Mouse (Mus musculus) adrenal gland, adult 8-10 months (tissue): Measurements from ENCODE around the gene Lrp5. TPM values are rescaled to one million over a fixed set of nuclear protein-coding genes. Genes with fewer than 3 reads are reported as not detected.
"Not testable (repeated sequence)": the region's sequence is repeated elsewhere in the genome, so short reads cannot be mapped to it uniquely, and the experiment has no call there.

Source experiments
- DNase-seq: peaks from one replicate; pipeline ENCODE4 v3.0.0; 2022
- total RNA-seq, 4 experiments: library from RNA; stranded (reverse); gene quantifications; 2 replicates each; pipeline ENCODE4 v1.2.4; 2022

The Lrp5 gene
- total RNA-seq, 4 experiments from 2014 or later, result 99.3 to 161 (median 120) TPM

DNA sequence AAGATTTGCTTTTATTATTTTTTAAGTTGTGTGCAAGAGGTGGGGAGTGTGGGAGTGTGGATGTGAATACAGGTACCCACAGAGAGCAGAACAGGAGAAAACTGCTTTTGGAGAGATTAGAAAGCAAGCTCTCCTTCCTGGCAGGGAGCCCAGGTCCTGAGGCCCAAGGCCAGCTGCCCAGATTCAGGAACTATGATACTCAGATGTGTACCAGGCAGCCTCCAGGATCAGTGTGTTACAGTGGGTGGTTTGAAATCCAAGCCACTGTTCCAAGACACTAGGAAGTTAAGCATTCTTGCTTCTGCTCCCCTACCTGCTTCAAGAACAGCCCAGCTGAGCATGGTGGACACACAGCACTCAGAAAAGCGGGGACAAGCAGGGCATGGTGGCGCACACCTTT lies 75.5 kb downstream of the Lrp5 start:
- DNase-seq, result no peak

DNA sequence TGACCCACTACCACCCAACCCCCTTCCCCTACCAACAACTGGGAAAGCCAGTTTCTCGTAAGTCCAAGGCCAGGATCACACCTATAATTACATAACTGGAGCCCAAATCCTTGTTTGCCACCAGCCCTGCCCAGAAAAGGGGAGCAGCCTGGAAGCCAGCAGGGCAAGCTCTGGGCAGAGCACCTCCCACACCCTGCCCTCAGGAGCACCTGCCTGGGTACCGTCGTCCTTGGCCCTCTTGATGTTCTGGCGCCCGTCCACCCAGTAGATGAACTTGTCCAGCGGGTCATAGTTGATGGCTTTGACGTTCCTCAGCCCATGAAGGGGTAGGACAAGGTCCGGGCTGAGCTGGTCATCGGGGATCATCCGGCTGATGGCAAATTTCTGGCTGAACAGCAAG lies 76.5 kb downstream of the Lrp5 start:
- no peak for DNase-seq

DNA sequence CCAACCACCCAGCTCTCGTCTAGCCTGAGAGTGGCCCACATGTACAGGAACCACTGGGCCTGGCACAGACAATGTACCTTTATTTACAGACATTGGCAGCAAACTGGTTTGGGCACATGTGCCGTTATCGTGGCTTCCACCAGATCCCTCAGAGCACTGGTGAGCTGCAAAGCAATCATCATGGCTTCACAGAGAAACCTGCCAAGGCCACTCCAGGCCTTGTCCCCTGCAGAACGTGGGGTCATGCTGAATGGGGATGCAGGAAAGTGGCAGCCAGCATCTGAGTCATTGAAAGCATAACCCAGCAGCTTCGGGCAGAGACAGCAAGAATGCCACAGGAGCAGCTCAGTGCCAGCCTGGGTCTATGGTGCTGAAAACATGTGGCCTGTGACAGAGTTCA lies 92.0 kb downstream of the Lrp5 start:
- no peak for DNase-seq

DNA sequence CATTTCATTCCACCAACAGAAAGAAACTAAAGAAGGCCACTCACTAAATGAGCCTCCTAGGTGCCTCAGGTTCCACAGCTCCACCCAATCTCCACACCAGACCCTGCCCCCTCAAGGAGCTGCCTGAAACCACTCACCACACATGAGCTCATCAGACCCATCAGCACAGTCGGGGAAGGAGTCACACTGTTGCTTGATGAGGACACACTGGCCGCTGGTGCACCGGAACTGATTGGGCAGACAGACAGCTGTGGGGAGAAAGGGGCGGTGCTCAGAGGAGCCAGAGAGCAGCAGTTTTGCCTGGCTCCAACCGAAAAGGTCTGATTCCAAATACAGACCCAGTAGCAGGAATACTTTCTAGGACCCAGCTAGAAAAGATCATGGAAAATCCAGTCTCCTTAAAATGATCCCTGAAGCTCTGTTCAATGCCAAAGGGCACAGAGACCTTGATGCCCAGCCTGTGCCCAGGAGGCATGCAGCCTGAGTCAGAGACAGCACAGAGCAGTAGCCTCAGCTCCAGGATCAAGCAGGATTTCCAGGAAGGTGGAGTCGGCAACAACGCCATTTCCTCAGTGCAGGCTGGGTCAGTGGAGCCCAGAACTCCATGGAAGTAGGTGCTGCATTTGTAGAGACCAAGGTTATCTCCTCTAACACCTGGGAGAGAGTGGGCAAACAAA lies 92.8 kb downstream of the Lrp5 start:
- DNase-seq, result no peak

DNA sequence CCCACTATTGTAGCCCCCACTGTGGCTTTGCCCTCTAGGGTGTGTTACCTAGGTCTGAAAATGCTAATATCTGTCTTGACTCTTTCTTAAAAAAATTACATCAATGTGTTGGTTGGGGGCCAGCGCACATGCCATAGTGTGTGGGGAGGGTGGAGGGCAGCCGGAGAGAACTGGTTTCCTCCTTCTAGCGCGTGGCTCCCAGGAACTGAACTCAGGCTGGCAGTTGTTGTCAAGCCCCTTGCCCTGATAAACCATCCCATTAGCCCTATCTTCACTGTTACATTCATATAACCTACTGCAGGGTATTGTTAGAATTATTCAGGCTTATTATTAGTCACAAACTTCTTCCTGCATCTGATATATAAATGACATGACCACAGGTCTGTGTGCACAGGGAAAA lies 96.4 kb downstream of the Lrp5 start:
- DNase-seq, result no peak

DNA sequence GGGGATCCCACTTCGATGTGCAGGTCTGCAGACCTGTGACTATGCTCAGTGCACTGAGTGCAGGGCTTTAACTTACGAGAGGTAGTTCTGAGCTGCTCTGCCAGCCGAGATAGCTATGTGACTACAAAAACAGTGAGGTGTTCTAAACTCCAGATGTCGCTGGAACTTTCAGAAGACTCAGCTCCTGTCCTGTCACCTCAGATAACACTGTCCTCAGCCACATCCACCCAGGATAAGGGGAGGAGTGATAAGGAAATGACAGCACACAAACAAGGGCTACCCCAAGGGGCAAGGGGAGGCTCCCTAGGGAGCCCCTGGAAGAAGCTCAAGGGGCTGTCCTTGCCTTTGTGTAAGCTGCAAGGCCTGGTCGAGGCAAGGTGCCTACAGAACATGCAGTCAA lies 96.8 kb downstream of the Lrp5 start:
- no peak for DNase-seq

DNA sequence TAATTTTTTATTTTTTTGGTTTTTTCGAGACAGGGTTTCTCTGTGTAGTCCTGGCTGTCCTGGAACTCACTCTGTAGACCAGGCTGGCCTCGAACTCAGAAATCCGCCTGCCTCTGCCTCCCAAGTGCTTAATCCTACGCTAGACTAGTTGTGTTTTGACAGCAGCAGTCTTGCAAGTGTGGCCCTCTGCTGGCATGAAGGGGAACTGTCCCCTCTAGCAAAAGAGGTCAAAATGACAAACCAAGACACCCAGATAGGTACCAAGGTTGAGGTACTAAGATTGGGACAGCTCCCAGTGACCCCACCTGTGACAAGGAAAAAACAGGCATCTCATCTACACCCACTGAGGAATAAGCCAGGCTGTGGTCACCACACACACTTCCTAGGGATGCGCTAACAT lies 98.6 kb downstream of the Lrp5 start:
- DNase-seq, result not testable (repeated sequence)

DNA sequence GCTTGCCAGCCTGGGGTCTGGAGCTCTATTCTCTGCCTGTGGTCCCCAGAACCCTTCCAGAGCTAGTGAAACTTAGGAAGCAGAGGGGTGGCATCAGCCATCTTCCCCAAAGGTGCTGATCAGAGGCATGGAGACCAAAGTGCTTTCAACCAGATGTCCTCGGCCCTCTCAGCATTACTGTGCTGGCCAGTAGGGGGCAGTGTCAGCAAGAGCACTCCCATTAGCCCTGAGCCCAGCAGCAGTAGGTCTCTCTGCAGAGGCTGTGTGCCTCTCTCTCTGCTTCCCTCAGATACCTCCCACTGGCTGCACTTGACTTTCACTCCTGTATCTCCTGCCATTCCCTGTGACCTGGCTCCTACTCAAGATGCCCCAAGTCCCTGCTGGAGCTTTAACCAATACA lies 99.8 kb downstream of the Lrp5 start:
- DNase-seq, result no peak

DNA sequence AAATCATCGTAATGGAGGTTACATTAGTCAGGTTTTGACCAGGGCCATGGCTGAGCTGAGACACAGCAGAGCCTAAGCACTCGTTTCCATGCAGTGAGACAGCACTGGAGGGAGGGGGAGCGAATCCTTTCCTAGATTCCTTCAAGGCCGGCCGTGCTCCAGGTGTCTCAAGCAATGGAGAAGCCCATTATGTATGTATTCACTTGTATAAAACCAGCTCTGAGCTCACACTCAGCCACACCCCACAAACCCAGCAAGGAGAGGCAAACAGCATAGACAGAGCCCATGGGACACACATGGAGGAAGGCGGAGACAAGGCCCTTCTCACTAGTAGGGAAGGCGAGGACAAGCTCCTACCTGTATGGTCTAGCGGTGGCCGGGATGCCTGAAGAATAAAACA lies 100.3 kb downstream of the Lrp5 start:
- no peak for DNase-seq

DNA sequence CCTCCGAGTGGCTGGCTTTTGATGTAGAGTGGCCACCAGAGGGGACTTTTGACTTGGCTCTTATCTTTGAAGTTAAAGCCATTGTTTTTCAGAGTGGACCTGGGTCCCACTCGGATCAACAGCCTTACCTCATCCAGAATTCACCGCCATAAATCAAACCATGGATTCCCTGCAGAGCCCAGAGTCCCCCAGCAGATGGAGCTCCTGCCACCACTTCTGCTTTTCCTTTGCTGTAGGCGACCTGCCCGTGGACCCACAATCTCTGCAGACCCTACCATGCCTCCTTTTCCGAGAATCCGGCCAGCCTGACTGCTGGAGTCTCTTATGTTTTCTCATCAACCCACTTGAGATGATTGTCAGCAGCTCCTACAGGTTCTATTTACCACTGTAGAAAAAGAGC lies 105.0 kb downstream of the Lrp5 start:
- no peak for DNase-seq

DNA sequence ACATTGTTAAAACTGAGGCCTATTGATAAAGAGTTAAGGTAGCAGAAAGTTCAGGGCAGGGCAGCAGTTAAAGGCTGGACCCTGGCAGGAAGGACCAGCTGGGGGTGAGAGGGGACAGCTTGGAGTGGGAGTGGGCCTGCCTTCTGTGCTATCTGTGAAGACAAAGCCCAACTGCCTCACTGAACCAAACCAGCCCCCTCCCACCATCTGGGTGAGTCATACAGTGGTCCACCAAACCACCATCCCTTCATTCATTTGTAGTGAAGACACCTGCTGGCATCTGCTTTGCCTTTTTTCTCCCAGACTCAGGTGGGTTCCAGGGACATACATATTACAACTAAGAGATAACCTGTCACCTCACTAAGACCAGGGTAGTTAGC lies 108.5 kb downstream of the Lrp5 start:
- no peak for DNase-seq

DNA sequence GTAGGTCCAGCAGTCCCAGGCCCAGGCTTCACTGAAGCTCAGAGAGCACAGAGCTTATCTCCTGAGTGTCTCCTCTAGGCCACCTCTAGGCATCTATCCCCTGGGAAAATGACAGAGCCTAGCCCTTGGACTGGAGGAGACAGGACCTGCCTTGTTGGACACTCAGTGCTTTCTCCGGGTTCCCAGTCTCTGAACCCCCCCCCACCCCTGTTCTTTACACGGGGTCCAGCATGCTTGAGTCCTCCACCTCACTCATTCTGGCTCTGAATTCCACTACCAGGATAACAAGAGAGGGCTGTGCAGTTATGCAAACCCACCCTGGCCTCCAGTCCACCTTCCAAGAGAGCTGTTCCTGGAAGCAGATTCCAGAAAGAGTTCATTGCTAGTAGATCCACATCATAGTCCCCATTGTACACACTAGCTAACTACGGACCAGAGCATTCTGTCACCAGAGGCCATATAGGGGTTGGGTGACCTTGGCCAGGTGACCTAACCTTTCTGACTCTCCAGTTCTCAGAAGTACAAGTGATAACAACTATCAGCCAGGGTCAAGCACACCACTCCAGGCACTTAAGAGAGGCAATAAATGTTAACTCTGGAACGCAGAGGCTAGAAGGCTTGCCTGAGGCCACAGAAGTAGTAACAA lies 109.0 kb downstream of the Lrp5 start:
- DNase-seq, result no peak

DNA sequence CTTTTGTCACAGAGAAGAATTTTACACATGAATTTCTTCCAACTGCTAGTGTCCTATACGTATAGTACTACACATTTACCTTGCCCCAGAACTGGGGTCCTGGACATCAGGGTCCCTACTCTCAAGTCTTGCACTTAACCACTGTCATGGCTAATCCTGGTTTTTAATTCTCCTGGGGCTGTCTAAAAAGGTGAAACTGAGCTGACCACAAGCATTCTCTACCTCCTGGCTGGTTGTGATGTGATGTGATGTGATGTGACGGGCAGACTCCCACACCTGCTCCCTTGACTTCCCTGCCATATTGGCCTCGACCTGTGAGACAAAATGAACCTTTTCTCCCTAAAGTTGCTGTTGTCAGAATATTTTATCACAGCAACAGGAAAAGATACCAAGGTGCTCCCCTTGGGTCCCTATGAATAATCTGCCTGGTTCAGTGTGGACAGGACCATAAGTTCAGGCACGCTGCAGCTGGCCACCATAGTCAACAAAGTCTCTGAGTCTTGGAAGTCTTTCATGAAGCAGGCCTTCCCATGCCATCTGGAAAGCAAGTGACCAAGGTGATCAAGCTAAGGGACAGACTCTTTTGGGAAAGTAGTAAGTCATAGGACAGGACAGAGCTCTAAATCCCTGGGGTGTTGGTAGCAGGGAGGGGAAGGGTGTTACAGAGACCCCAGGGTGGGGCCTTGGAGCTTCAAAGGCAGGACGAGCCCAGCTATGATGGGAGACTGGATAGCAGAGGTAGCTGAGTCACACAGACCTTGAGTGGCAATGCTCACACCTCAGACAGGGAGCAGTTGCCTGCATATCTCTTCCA lies 109.7 kb downstream of the Lrp5 start:
- DNase-seq, result no peak

DNA sequence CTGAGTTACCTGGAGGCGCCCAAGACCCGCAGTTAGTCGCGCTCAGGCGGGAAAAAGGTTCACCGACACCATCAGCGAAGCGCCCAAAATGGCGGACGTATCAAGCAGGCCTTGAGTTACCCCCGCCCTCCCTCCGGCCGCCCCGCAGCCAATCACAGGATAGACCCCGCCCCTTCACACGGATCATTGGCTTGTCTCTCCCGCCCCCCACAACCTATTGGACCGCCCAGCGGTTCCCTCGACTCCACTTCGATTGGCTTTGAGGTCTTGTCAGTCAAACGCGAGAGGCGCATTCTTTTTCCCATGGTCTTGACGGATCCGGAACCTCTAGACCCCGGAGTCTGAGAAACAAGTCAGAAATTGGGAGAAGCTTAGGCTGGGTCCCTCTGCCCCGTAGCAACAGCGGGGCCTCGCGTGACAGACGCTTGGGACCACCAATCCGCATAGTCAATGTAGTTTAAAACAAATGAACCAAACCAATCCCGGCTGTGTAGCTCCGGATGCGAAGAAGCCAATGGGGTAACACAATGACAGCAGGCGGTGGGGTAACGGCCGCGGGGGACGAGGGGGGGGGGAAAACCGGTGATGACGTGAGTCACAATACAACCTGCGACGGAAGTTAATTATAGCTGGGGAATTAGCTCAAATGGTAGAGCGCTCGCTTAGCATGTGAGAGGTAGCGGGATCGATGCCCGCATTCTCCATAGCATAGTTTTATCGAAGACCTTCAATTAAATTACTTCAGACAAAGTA lies 110.6 kb downstream of the Lrp5 start, which contains the start of gene Ppp6r3:
Gene Ppp6r3 (minus strand): TSS at position 118 of the 753 bp plus-strand sequence.
- peak; percentile 98 for DNase-seq

DNA sequence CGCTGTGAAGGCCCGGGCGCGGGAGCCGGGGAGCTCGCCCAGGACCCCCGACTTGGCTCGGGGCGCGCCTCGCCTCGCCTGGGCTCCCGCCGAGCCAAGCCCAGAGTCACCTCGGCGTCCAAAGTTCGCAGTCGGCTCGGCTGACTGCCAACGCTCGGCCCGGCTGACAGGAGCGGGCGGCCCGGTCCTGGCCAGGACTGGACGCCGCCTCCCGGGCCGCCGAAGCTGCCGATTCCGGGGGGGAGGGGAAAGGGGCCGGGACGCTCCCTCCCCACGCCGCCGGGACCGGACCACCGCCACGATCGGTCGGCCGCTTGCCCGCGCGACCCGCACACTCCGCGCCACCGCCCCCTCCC lies 111.1 kb downstream of the Lrp5 start:
- no peak for DNase-seq

DNA sequence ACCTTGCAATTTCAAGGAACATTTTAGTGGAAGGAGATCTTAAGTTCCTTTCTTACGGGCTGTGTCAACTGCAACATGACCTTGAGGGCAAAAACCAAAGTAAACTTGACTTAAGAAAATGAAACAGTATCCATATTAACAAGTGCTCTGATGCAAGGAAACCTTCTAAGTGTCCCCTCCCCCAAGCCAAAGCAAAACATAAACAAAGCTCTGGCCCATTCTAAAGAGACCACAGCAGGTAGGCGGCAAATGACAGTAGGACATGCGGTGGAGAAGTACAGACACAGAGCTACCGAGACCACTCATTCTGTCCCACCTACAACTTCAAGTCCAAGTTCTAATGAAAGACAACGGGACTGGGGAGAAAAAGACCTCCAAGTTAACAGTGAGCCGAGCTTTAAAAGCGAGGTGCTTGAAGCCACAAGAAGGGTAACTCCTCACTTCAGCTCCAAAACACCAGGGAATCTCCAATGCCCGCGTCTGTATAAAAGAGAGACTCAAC lies 111.7 kb downstream of the Lrp5 start:
- DNase-seq, result no peak

DNA sequence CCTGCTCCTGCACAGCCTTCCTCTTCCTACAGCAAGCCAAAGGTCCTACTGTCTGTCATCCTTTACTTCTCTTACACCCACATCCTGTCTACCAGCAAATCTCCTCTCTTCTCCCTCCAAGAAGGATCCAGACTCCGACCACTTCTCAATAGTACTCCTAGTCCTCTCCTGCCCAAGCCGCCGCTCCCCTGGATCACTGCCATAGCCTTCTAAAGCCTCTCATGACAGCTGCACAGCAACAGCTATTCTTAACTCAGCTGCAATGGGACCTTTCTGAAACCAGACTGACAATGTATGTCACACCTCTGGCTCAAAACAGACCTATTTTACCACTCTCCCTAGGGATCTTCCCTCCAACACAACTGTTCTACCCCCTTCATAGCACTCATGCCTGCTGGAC lies 122.1 kb downstream of the Lrp5 start:
- no peak for DNase-seq

DNA sequence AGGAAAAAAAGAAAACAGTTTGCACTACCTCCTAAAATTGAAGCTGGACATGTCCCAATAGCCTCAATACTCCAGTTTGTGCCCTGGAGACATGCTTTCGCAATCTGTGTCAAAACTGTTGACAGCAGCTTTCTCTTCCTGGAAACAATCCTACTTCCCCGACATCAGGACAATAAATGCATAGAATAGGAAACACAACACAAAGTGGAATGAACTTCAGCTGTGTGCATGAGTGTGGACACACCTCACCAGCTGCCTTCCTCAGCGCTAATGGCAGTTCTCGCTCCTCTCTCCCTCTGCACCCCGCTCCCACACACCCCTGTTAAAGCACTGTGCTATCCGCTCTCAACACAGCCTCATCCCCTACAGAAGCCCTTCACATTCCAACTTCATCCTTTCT lies 123.6 kb downstream of the Lrp5 start:
- no peak for DNase-seq

DNA sequence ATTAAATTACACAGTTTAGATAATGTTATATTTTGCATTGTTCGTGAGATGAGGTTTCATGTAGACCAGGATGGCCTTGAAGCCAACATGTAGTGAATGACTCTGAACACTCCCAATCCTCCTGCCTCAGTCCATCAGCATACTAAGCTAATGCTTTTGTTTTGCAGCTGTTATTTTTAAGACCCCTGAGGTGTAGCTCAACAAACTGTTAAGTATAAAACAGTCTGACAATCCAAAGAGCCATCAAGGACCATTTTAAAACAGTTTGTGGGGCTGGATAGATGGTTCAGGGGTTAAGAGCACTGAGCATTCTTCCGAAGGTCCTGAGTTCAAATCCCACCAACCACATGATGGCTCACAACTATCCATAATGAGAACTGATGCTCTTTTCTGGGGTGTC lies 124.1 kb downstream of the Lrp5 start:
- DNase-seq, result no peak

DNA sequence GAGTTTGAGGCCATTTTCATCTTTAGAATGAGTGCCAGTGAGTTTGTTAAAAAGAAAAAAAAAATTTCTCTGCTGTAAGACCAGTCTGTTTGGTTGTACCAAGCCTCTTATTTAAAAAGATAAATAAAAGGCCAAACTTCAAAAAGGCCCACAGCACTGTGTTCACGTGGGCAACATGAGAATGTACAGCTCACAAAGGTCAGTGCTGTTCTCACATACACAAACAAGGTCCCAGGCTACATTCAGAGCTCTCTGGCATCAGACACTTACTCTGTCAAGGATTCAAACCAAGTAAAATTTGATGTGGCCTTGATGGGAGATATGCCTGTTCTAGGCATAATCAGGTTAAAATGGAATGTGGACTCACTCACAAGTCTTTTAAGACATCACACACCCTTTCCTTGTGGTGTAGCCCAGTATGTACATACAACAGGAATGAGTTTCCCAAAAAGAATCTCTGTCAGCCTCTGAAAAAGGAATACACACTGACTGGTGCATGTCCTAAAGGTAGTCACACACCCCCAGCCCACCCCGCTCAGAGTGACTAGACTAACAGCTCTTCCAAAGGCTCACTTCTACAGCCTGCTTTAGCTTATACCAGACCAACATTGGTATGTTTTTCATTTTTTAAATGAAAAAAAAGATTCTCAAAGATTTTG lies 130.1 kb downstream of the Lrp5 start:
- DNase-seq, result no peak

DNA sequence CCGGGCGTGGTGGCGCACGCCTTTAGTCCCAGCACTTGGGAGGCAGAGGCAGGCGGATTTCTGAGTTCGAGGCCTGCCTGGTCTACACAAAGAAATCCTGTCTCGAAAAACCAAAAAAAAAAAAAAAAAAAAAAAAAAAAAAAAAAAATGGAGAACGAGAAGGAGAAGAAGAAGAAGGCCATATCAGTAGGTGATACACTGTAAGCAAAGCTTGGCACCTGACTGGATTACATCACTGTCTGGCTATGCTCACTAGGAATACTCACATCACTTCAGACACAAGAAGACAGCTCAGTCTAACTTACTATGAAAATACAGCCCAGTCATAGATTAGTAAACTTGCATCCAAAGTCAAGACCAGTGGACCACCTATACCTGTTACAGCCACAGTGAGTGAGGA lies 131.6 kb downstream of the Lrp5 start:
- no peak for DNase-seq

DNA sequence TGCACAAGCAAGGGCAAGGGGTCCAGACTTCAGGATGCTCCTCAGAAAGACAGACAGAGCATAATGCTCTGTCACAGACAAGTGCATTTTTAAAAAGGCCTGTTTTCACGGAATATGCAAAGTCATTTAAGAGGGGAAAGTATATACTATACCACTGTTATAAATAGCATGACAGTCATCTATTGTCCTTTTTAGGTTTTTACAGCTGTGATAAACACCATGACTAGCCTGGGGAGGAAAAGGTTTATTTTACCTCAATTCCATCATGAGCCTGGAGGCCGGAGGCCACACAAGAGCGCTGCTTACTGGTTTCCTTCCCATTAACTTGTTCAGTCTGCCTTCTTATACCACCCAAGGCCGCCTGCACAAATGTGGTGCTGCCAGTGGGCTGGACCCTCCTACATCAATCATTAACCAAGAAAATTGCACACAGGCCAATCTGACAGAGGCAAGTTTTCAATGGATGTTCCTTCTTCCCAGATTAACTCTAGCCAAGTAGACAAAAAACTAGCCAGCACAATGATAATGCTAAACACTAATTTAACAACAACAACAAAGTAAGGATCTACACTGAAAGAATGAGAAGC lies 134.7 kb downstream of the Lrp5 start:
- no peak for DNase-seq
